Mouse (Mus musculus) limb, embryonic 11.5 days (tissue): ENCODE measurements at regions not wholly inside any gene's neighbourhood (a gene's known extent, or its start where the extent isn't known, plus 50 kb on each side); places are given as distances from the start of the nearest gene placed in this dataset.

Experiments
- ATAC-seq: fragments of 200-750 bp; cut with Nextera tagmentation; 2 replicates; pipeline ENCODE4 v1.8.0; 2017; ENCODE audit warnings: low read depth; ENCODE audit not compliant: insufficient number of reproducible peaks, low FRiP score, low TSS enrichment
- DNase-seq: peaks from one replicate; pipeline ENCODE4 v3.0.0-alpha.2; 2015; ENCODE audit warnings: low spot score
- H3K27ac ChIP-seq: fragments of 300-500 bp; sonication (generic); replicated peaks from 2 replicates; pipeline ENCODE4 v1.5.1; 2014; ENCODE audit warnings: low read depth, mild to moderate bottlenecking, low read length
- H3K27me3 ChIP-seq: fragments of 300-500 bp; sonication (generic); 2 replicates; pipeline ENCODE4 v1.6.1; 2014; ENCODE audit warnings: mild to moderate bottlenecking, low read length, mixed read lengths; ENCODE audit not compliant: control insufficient read depth, insufficient read depth
- H3K36me3 ChIP-seq: fragments of 300-500 bp; sonication (generic); 2 replicates; pipeline ENCODE4 v1.6.1; 2014; ENCODE audit warnings: mild to moderate bottlenecking, low read length, moderate library complexity, mixed read lengths; ENCODE audit not compliant: control insufficient read depth, insufficient read depth
- H3K4me1 ChIP-seq: fragments of 300-500 bp; sonication (generic); 2 replicates; pipeline ENCODE4 v1.6.1; 2014; ENCODE audit warnings: low read length, mixed read lengths; ENCODE audit not compliant: control insufficient read depth, insufficient read depth
- H3K4me2 ChIP-seq: fragments of 300-500 bp; sonication (generic); 2 replicates; pipeline ENCODE4 v1.6.1; 2014; ENCODE audit warnings: low read depth, mild to moderate bottlenecking, moderate library complexity; ENCODE audit not compliant: severe bottlenecking
- H3K4me3 ChIP-seq: fragments of 300-500 bp; sonication (generic); 2 replicates; pipeline ENCODE4 v1.5.1; 2014; ENCODE audit warnings: low read depth, low read length
- H3K9ac ChIP-seq: fragments of 300-500 bp; sonication (generic); 2 replicates; pipeline ENCODE4 v1.6.1; 2014; ENCODE audit warnings: mild to moderate bottlenecking, low read length
- H3K9me3 ChIP-seq: fragments of 300-500 bp; sonication (generic); 2 replicates; pipeline ENCODE4 v1.6.1; 2016; ENCODE audit warnings: low read length; ENCODE audit not compliant: control insufficient read depth
- WGBS: fragments of 180-500 bp; shearing (Covaris S2); extraction: QIAGEN DNeasy Blood & Tissue Kit; methylation state at CpG from one replicate; pipeline ENCODE4 v1.1.7; 2014; 5-methylcytosine and 5-hydroxymethylcytosine counted together

- Histone ChIP-seq H3K27ac (no peak overlapping the region), H3K4me2 (no peak overlapping the region), H3K9me3 (no peaks in the 10 kb centered on the region), H3K27me3 (no peaks in the 10 kb centered on the region), H3K4me3 (no peak overlapping the region), H3K4me1 (no peaks in the 10 kb centered on the region), H3K36me3 (no peaks in the 10 kb centered on the region), H3K9ac (no peak overlapping the region)
- WGBS, result 84% methylated on average over 4 of the region's 4 CpGs
- DNase-seq (no peak), ATAC-seq (no peak)
Measured at GRCm38 (mm10) chr10:21773548-21773947, 108.4 kb upstream of the Sgk1 start.

GRCm38 (mm10) chr10:21775441-21775840 is 106.5 kb upstream of the Sgk1 start:
- 85% methylated on average over 5 of the region's 5 CpGs for WGBS
- no peak overlapping the region for H3K27ac ChIP-seq
- DNase-seq, result no peak

GRCm38 (mm10) chr10:21775911-21776761 is 105.8 kb upstream of the Sgk1 start:
- H3K4me1 ChIP-seq, result no peaks in the 10 kb centered on the region
- no peak overlapping the region for H3K9ac ChIP-seq
- no peak overlapping the region for H3K4me2 ChIP-seq
- 78% methylated on average over 12 of the region's 12 CpGs for whole genome bisulfite sequencing
- no peak overlapping the region for H3K27ac ChIP-seq
- ATAC-seq (no peak), DNase-seq (no peak)
- H3K36me3 ChIP-seq, result no peaks in the 10 kb centered on the region
- H3K27me3 ChIP-seq, result no peaks in the 10 kb centered on the region
- no peak overlapping the region for H3K4me3 ChIP-seq
- no peaks in the 10 kb centered on the region for H3K9me3 ChIP-seq

More at GRCm38 (mm10) chr10:21775441-21775840, 106.5 kb upstream of the Sgk1 start:
- H3K36me3 ChIP-seq, result no peaks in the 10 kb centered on the region
- H3K9me3 ChIP-seq, result no peaks in the 10 kb centered on the region
- H3K4me3 ChIP-seq, result no peak overlapping the region
- no peaks in the 10 kb centered on the region for H3K4me1 ChIP-seq
- no peaks in the 10 kb centered on the region for H3K27me3 ChIP-seq
- ATAC-seq, result no peak
- H3K9ac ChIP-seq, result no peak overlapping the region
- no peak overlapping the region for H3K4me2 ChIP-seq

- WGBS, result 84% methylated on average over 8 of the region's 8 CpGs
- Histone ChIP-seq H3K4me1 (no peaks in the 10 kb centered on the region), H3K36me3 (no peaks in the 10 kb centered on the region), H3K27me3 (no peaks in the 10 kb centered on the region), H3K9me3 (no peaks in the 10 kb centered on the region), H3K4me2 (no peak overlapping the region), H3K9ac (no peak overlapping the region), H3K27ac (no peak overlapping the region), H3K4me3 (no peak overlapping the region)
- ATAC-seq, result no peak
- no peak for DNase-seq
Measured at GRCm38 (mm10) chr10:21776762-21777080, 105.3 kb upstream of the Sgk1 start.

- DNase-seq (no peak), ATAC-seq (no peak)
- Histone ChIP-seq H3K36me3 (no peaks in the 10 kb centered on the region), H3K9ac (no peak overlapping the region), H3K4me1 (no peaks in the 10 kb centered on the region), H3K4me2 (no peak overlapping the region), H3K9me3 (no peaks in the 10 kb centered on the region), H3K27me3 (no peaks in the 10 kb centered on the region), H3K27ac (no peak overlapping the region), H3K4me3 (no peak overlapping the region)
- WGBS, result 95% methylated on average over 3 of the region's 3 CpGs
Measured at GRCm38 (mm10) chr10:21777103-21777502, 104.9 kb upstream of the Sgk1 start.

GRCm38 (mm10) chr10:21783478-21783877 is 98.5 kb upstream of the Sgk1 start:
- DNase-seq, result no peak
- no peak overlapping the region for H3K4me3 ChIP-seq

GRCm38 (mm10) chr10:21785110-21785509 is 96.9 kb upstream of the Sgk1 start:
- Histone ChIP-seq H3K4me3 (no peak overlapping the region), H3K4me2 (no peak overlapping the region), H3K27me3 (no peaks in the 10 kb centered on the region), H3K36me3 (no peaks in the 10 kb centered on the region), H3K27ac (no peak overlapping the region), H3K4me1 (no peaks in the 10 kb centered on the region), H3K9me3 (no peaks in the 10 kb centered on the region), H3K9ac (no peak overlapping the region)
- 78% methylated on average over 4 of the region's 4 CpGs for WGBS
- DNase-seq (no peak), ATAC-seq (no peak)

More at GRCm38 (mm10) chr10:21783478-21783877, 98.5 kb upstream of the Sgk1 start:
- H3K36me3 ChIP-seq, result no peaks in the 10 kb centered on the region
- H3K4me2 ChIP-seq, result no peak overlapping the region
- no peaks in the 10 kb centered on the region for H3K9me3 ChIP-seq
- WGBS, result 90% methylated on average over 7 of the region's 7 CpGs
- no peaks in the 10 kb centered on the region for H3K4me1 ChIP-seq
- H3K27me3 ChIP-seq, result no peaks in the 10 kb centered on the region
- no peak for ATAC-seq
- no peak overlapping the region for H3K9ac ChIP-seq
- no peak overlapping the region for H3K27ac ChIP-seq

GRCm38 (mm10) chr10:21785785-21786184 is 96.2 kb upstream of the Sgk1 start:
- H3K9ac ChIP-seq, result no peak overlapping the region
- ATAC-seq, result no peak
- H3K27me3 ChIP-seq, result no peaks in the 10 kb centered on the region
- no peaks in the 10 kb centered on the region for H3K4me1 ChIP-seq
- no peak overlapping the region for H3K4me2 ChIP-seq
- no peak overlapping the region for H3K27ac ChIP-seq
- H3K4me3 ChIP-seq, result no peak overlapping the region
- no peaks in the 10 kb centered on the region for H3K9me3 ChIP-seq
- DNase-seq, result no peak
- H3K36me3 ChIP-seq, result no peaks in the 10 kb centered on the region
- 80% methylated on average over 5 of the region's 5 CpGs for WGBS
